Mouse (Mus musculus): ENCODE data around the gene Hspa1a.
A peak's percentile ranks its signal among the peaks of the same experiment; 100 is the strongest.
"Not testable (repeated sequence)": the region's sequence is repeated elsewhere in the genome, so short reads cannot be mapped to it uniquely, and the experiment has no call there.

The Hspa1a gene

GRCm38 (mm10) chr17:34950514-34951455 is 21.2 kb downstream of the Hspa1a start:
- no peak for DNase-seq (ENCODE audit: extremely low spot score, low read depth, low spot score)

GRCm38 (mm10) chr17:34949553-34949969 is 22.4 kb downstream of the Hspa1a start:
- DNase-seq (ENCODE audit: extremely low spot score, low read depth, low spot score) = no peak

GRCm38 (mm10) chr17:34948721-34949552 is 23.0 kb downstream of the Hspa1a start:
- DNase-seq (ENCODE audit: extremely low spot score, low read depth, low spot score) = not testable (repeated sequence)

GRCm38 (mm10) chr17:34947606-34948005 is 24.4 kb downstream of the Hspa1a start:
- no peak for DNase-seq (ENCODE audit: extremely low spot score, low read depth, low spot score)

GRCm38 (mm10) chr17:34946486-34947140 is 25.3 kb downstream of the Hspa1a start:
- no peak for DNase-seq (ENCODE audit: extremely low spot score, low read depth, low spot score)

- DNase-seq (ENCODE audit: extremely low spot score, low read depth, low spot score) = no peak
Observed at GRCm38 (mm10) chr17:34944362-34944761, 27.6 kb downstream of the Hspa1a start.

GRCm38 (mm10) chr17:34943128-34943815 is 28.7 kb downstream of the Hspa1a start:
- no peak for DNase-seq (ENCODE audit: extremely low spot score, low read depth, low spot score)

- no peak for DNase-seq (ENCODE audit: extremely low spot score, low read depth, low spot score)
Observed at GRCm38 (mm10) chr17:34941344-34942041, 30.5 kb downstream of the Hspa1a start.

GRCm38 (mm10) chr17:34937960-34938505 is 33.9 kb downstream of the Hspa1a start:
- DNase-seq (ENCODE audit: extremely low spot score, low read depth, low spot score) = no peak

GRCm38 (mm10) chr17:34934830-34935229 is 37.1 kb downstream of the Hspa1a start:
- no peak for DNase-seq (ENCODE audit: extremely low spot score, low read depth, low spot score)

GRCm38 (mm10) chr17:34934031-34934430 is 37.9 kb downstream of the Hspa1a start:
- DNase-seq (ENCODE audit: extremely low spot score, low read depth, low spot score) = no peak

- no peak for DNase-seq (ENCODE audit: extremely low spot score, low read depth, low spot score)
Observed at GRCm38 (mm10) chr17:34932287-34932686, 39.7 kb downstream of the Hspa1a start.

- DNase-seq (ENCODE audit: extremely low spot score, low read depth, low spot score) = no peak
Observed at GRCm38 (mm10) chr17:34931735-34932098, 40.2 kb downstream of the Hspa1a start.

- DNase-seq (ENCODE audit: extremely low spot score, low read depth, low spot score) = peak; percentile 86
Observed at GRCm38 (mm10) chr17:34931061-34931734, 40.8 kb downstream of the Hspa1a start, which contains the start of gene Neu1. Gene Neu1 (plus strand): TSS chr17:34931253.

- no peak for DNase-seq (ENCODE audit: extremely low spot score, low read depth, low spot score)
Observed at GRCm38 (mm10) chr17:34928841-34929240, 43.1 kb downstream of the Hspa1a start.

GRCm38 (mm10) chr17:34927306-34928019 is 44.5 kb downstream of the Hspa1a start:
- no peak for DNase-seq (ENCODE audit: extremely low spot score, low read depth, low spot score)

- DNase-seq (ENCODE audit: extremely low spot score, low read depth, low spot score) = no peak
Observed at GRCm38 (mm10) chr17:34924258-34924657, 47.7 kb downstream of the Hspa1a start.

GRCm38 (mm10) chr17:34922939-34923338 is 49.0 kb downstream of the Hspa1a start:
- DNase-seq (ENCODE audit: extremely low spot score, low read depth, low spot score) = no peak

All from hindlimb bud, embryonic 11.5 days (tissue).